10 mouse cellular contexts compared by ENCODE assay signal in the genomic region with DNA sequence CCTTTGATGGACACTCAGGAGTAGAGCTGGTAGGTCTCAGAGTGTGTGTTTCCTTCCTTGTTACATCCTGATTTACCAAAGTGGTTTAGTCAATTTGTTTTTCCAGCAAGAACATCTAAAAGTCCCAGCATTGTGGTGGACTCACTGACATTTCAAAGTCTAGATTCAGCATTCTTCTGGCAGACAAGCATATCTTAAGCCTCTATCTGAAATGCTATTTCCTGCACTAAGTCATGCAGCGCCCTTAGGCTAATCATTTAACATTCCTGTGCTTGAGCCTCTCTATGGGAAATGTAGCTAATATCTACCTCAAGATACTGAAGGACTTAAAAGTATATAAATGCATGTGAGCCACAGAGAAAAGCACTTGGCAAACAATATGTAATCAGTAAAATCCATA.
"Had no signal": no experiment of that assay in that cellular context is flagged by ENCODE, and none has a peak within 500 bp of the region (broad histone marks: within the 10 kb centered on the region; RNA-seq: fewer than 3 reads in every experiment).

No protein-coding gene starts in this region.

- DNase-seq: left cerebral cortex, postnatal 4 days; lung, embryonic 14.5 days; lung, postnatal 10 days; lung, postnatal 4 days; thymus, postnatal 4 days had no signal

- H3K9me3 ChIP-seq: limb, embryonic 15.5 days; liver, embryonic 12.5 days; midbrain, embryonic 12.5 days had no signal

- H3K4me3 ChIP-seq: limb, embryonic 15.5 days; liver, embryonic 12.5 days; midbrain, embryonic 12.5 days had no signal

- H3K4me1 ChIP-seq: limb, embryonic 15.5 days; liver, embryonic 12.5 days had no signal

- H3K4me2 ChIP-seq: limb, embryonic 15.5 days; liver, embryonic 12.5 days; lung, embryonic 14.5 days; midbrain, embryonic 12.5 days had no signal

- H3K36me3 ChIP-seq: limb, embryonic 15.5 days; liver, embryonic 12.5 days; midbrain, embryonic 12.5 days had no signal

- H3K9ac ChIP-seq: limb, embryonic 15.5 days; liver, embryonic 12.5 days; lung, embryonic 14.5 days; midbrain, embryonic 12.5 days had no signal

- H3K27ac ChIP-seq: limb, embryonic 15.5 days; liver, embryonic 12.5 days; midbrain, embryonic 12.5 days; stomach, postnatal 0 days had no signal

- ATAC-seq: intestine, embryonic 16.5 days; liver, embryonic 12.5 days had no signal

- H3K27me3 ChIP-seq: limb, embryonic 15.5 days; liver, embryonic 12.5 days; midbrain, embryonic 12.5 days had no signal
